Mouse (Mus musculus) gastrocnemius, postnatal 10 days (tissue): ENCODE measurements at regions not wholly inside any gene's neighbourhood (a gene's known extent, or its start where the extent isn't known, plus 50 kb on each side); places are given as distances from the start of the nearest gene placed in this dataset.

Source experiments
- DNase-seq: peaks from one replicate; pipeline ENCODE4 v3.0.0; 2021; ENCODE audit warnings: mixed read lengths

- no peak for DNase-seq
Observed at GRCm38 (mm10) chr1:63850262-63850661, 81.2 kb upstream of the 4933402D24Rik start.

DNA sequence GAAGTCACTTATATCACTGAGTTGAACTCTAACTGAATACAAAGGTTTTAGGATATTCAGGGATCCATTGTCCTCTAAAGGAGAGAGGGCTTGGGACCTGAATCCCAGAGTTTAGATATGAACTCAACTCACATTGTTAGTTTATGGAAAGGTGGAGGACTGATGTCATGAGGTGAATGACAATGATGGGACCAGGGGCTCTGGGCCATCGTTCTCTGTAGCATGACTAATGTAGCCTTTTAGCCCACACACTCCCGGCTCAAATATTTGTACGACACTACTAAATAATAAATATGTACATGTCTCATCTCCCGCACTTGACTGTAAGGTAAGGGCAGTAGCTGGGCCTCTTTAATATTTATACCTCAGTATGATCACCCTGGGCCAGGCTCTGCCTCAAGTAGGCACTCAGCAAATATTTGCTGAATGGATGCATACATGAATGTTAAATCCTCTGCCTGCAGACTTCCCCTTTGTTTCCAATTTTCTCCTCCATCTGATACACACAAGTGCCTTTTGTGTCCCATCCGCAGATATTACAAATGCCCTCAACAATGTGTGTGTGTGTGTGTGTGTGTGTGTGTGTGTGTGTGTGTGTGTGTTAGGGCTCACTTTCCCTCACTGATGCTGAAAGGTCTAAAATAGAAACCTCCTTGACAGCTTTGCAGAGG lies 59.2 kb upstream of the 4933402D24Rik start:
- DNase-seq = no peak

DNA sequence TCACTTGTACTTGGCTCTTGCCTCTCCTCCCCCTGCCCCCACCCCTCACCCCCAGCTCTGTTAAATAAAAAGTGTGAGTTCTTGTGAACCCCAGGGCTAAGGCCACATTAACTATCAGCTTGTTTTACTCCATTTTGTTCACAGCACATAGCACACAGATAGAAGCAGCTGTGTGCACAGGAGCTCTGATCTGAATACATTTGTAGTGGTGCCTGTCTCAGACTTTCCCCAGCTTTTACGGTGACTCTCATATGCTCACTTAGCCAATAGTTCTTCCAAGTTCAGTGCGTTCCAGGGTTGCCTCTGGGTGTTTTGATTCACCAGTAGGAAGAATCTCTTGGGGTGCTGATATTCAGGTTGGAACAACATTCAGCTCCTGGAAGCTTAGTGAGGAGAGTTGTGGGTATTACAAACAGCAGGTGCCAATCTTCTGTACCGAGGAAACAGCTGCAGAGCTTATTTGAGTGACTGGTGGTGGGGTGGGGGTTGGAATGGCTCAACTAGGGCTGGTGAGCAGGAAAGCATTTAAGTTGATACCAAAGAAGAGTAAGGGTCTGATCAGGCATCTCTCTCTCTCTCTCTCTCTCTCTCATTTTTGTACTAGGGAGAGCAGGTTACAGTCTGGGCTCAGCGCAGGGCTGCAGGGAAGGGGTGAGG lies 51.7 kb upstream of the 4933402D24Rik start:
- DNase-seq = no peak

GRCm38 (mm10) chr1:63819536-63820254 lies 50.6 kb upstream of the 4933402D24Rik start:
- no peak for DNase-seq
